Mouse (Mus musculus): ENCODE data around the gene Strn3. TPM values are rescaled to one million over a fixed set of nuclear protein-coding genes. Genes with fewer than 3 reads are reported as not detected.

Gene Strn3
- polyA plus RNA-seq (2012; rRNA removed): 57.3 and 66.6 TPM in 2 replicates

GRCm38 (mm10) chr12:51691845-51692632 lies at the start of gene Strn3:
TSS of gene Strn3 (minus strand) at chr12:51691897.
- peak; percentile 94 for DNase-seq (ENCODE audit: low spot score)

- no peak for DNase-seq (ENCODE audit: low spot score)
Observed at GRCm38 (mm10) chr12:51736807-51737206, 45.1 kb upstream of the Strn3 start.

GRCm38 (mm10) chr12:51736381-51736780 lies 44.7 kb upstream of the Strn3 start:
- no peak for DNase-seq (ENCODE audit: low spot score)

GRCm38 (mm10) chr12:51735840-51736271 lies 44.2 kb upstream of the Strn3 start:
- no peak for DNase-seq (ENCODE audit: low spot score)

- DNase-seq (ENCODE audit: low spot score): no peak
Observed at GRCm38 (mm10) chr12:51734605-51735211, 43.0 kb upstream of the Strn3 start.

GRCm38 (mm10) chr12:51729827-51730226 lies 38.1 kb upstream of the Strn3 start:
- no peak for DNase-seq (ENCODE audit: low spot score)

GRCm38 (mm10) chr12:51729058-51729457 lies 37.4 kb upstream of the Strn3 start:
- DNase-seq (ENCODE audit: low spot score): no peak

- DNase-seq (ENCODE audit: low spot score): no peak
Observed at GRCm38 (mm10) chr12:51721836-51722235, 30.1 kb upstream of the Strn3 start.

- no peak for DNase-seq (ENCODE audit: low spot score)
Observed at GRCm38 (mm10) chr12:51718617-51719016, 26.9 kb upstream of the Strn3 start.

GRCm38 (mm10) chr12:51712685-51713084 lies 21.0 kb upstream of the Strn3 start:
- DNase-seq (ENCODE audit: low spot score): no peak

- no peak for DNase-seq (ENCODE audit: low spot score)
Observed at GRCm38 (mm10) chr12:51710154-51710553, 18.5 kb upstream of the Strn3 start.

GRCm38 (mm10) chr12:51709741-51710140 lies 18.0 kb upstream of the Strn3 start:
- no peak for DNase-seq (ENCODE audit: low spot score)

- no peak for DNase-seq (ENCODE audit: low spot score)
Observed at GRCm38 (mm10) chr12:51708941-51709686, 17.4 kb upstream of the Strn3 start.

GRCm38 (mm10) chr12:51706673-51707235 lies 15.1 kb upstream of the Strn3 start:
- DNase-seq (ENCODE audit: low spot score): no peak

- no peak for DNase-seq (ENCODE audit: low spot score)
Observed at GRCm38 (mm10) chr12:51705778-51706177, 14.1 kb upstream of the Strn3 start.

- DNase-seq (ENCODE audit: low spot score): no peak
Observed at GRCm38 (mm10) chr12:51704572-51704971, 12.9 kb upstream of the Strn3 start.

GRCm38 (mm10) chr12:51703859-51704258 lies 12.2 kb upstream of the Strn3 start:
- no peak for DNase-seq (ENCODE audit: low spot score)

- no peak for DNase-seq (ENCODE audit: low spot score)
Observed at GRCm38 (mm10) chr12:51701723-51702122, 10.0 kb upstream of the Strn3 start.

GRCm38 (mm10) chr12:51699623-51700393 lies 8.1 kb upstream of the Strn3 start:
- no peak for DNase-seq (ENCODE audit: low spot score)

GRCm38 (mm10) chr12:51696157-51696556 lies 4.5 kb upstream of the Strn3 start:
- no peak for DNase-seq (ENCODE audit: low spot score)

GRCm38 (mm10) chr12:51694966-51695365 lies 3.3 kb upstream of the Strn3 start:
- no peak for DNase-seq (ENCODE audit: low spot score)

Data from urinary bladder, adult 2 months (tissue).